Comparison of ENCODE assay signal across 17 mouse cellular contexts in the genomic region with DNA sequence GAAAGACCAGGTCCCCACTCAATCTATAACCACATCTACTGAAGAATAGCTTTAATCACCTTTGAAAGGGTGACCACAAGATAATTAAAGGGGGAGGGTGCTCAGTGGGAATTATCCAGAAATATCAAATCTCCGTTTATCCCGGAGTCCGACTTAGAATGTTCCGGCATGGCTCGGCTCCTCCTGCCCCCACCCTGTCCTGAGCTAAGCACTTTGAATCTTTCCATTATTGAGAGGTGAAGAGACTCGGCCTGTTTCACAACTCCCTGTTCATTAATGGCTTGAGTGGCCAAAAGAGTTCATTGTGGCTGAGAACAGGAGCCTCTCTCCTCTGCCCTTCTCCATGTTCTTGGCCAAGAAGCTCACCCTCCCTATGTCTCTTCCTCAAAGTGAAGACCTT.
A peak's percentile ranks its signal among the peaks of the same experiment; 100 is the strongest.
DNase-seq lines count a peak whose midpoint lies in the region; ATAC-seq and TF ChIP-seq lines count a peak whose summit lies in the region.
"Had no signal": no experiment of that assay in that cellular context is flagged by ENCODE, and none has a peak within 500 bp of the region (broad histone marks: within the 10 kb centered on the region; RNA-seq: fewer than 3 reads in every experiment).

No protein-coding gene starts in this region.

- TF ChIP-seq CTCF in layer of hippocampus, adult 2 months (conservative IDR thresholded peaks at IDR 0.05) = no peak
- no peak for TF ChIP-seq CTCF in stomach, postnatal 0 days (IDR thresholded peaks at IDR 0.05; ENCODE audit: low read depth)

- no peak for TF ChIP-seq EP300 in stomach, postnatal 0 days (optimal IDR thresholded peaks at IDR 0.05)

- H3K9ac ChIP-seq in limb, embryonic 12.5 days (replicated peaks) = no peak overlapping the region
- H3K9ac ChIP-seq in stomach, postnatal 0 days (ENCODE audit: low read length) = no peak overlapping the region
- H3K9ac ChIP-seq: forebrain, embryonic 13.5 days; heart, embryonic 12.5 days; hindbrain, embryonic 14.5 days had no signal

- H3K4me3 ChIP-seq in layer of hippocampus, adult 2 months = no peak overlapping the region
- no peak overlapping the region for H3K4me3 ChIP-seq in limb, embryonic 12.5 days (replicated peaks)
- no peak overlapping the region for H3K4me3 ChIP-seq in stomach, postnatal 0 days (ENCODE audit: low read depth, low read length)
- H3K4me3 ChIP-seq: forebrain, embryonic 13.5 days; gastrocnemius, adult 2 months; heart, embryonic 12.5 days; hindbrain, embryonic 10.5 days had no signal

- H3K27me3 ChIP-seq in limb, embryonic 12.5 days = no peaks in the 10 kb centered on the region
- H3K27me3 ChIP-seq in stomach, postnatal 0 days (ENCODE audit: control insufficient read depth, insufficient read depth, low read length) = no peaks in the 10 kb centered on the region
- H3K27me3 ChIP-seq: forebrain, embryonic 13.5 days; heart, embryonic 12.5 days had no signal

- no peak for DNase-seq in layer of hippocampus, adult 2 months (ENCODE audit: low spot score in 2 of 2)
- DNase-seq in layer of hippocampus, postnatal 36 days = no peak
- peak; percentile 11 for DNase-seq in lung, postnatal 36 days
- DNase-seq in lung, postnatal 10 days = no peak
- no peak for DNase-seq in stomach, postnatal 0 days (ENCODE audit: low spot score)
- no peak for DNase-seq in embryo, embryonic 10.5 days (ENCODE audit: low spot score)
- DNase-seq in left cerebral cortex, postnatal 4 days = no peak
- DNase-seq: adrenal gland, adult 8-10 months; adrenal gland, postnatal 36 days; cerebellum, adult 8-10 months; gastrocnemius, adult 2 months; gastrocnemius, postnatal 25 days had no signal

- H3K4me2 ChIP-seq in limb, embryonic 12.5 days = 0 out of 2 replicates have a peak overlapping the region, but pooled peaks have one; percentile 13
- no peak overlapping the region for H3K4me2 ChIP-seq in stomach, postnatal 0 days (replicated peaks; ENCODE audit: low read depth)
- H3K4me2 ChIP-seq: forebrain, embryonic 13.5 days; heart, embryonic 12.5 days; hindbrain, embryonic 14.5 days had no signal

- no peak for ATAC-seq in limb, embryonic 12.5 days (ENCODE audit: insufficient number of reproducible peaks, insufficient read depth, low FRiP score, low TSS enrichment, low read depth)
- ATAC-seq in stomach, postnatal 0 days (ENCODE audit: low FRiP score, low TSS enrichment) = no peak
- ATAC-seq: forebrain, embryonic 13.5 days had no signal

- H3K4me1 ChIP-seq in limb, embryonic 12.5 days (replicated peaks) = peaks cover 14% of the 10 kb centered on the region
- no peaks in the 10 kb centered on the region for H3K4me1 ChIP-seq in stomach, postnatal 0 days (replicated peaks; ENCODE audit: control insufficient read depth, insufficient read depth)
- H3K4me1 ChIP-seq: heart, embryonic 12.5 days had no signal

- H3K9me3 ChIP-seq in limb, embryonic 12.5 days = no peaks in the 10 kb centered on the region
- H3K9me3 ChIP-seq in stomach, postnatal 0 days (ENCODE audit: control insufficient read depth, low read length) = no peaks in the 10 kb centered on the region
- H3K9me3 ChIP-seq: forebrain, embryonic 13.5 days; heart, embryonic 12.5 days; hindbrain, embryonic 10.5 days had no signal

- WGBS in limb, embryonic 12.5 days = 42% methylated on average over 6 of the region's 6 CpGs
- WGBS in stomach, postnatal 0 days = 52% methylated on average over 6 of the region's 6 CpGs

- peak overlapping the region; percentile 54; the same call in 1 of the 2 replicates for H3K27ac ChIP-seq in layer of hippocampus, adult 2 months
- H3K27ac ChIP-seq in limb, embryonic 12.5 days = no peak overlapping the region
- peak overlapping the region; percentile 58; the same call in 1 of the 2 replicates for H3K27ac ChIP-seq in stomach, postnatal 0 days (replicated peaks)
- H3K27ac ChIP-seq: forebrain, embryonic 13.5 days; gastrocnemius, adult 2 months; hindbrain, embryonic 14.5 days had no signal

- intact Hi-C loops in left cerebral cortex, postnatal 4 days (cut with DNase I) = no loop called here

- H3K36me3 ChIP-seq in limb, embryonic 12.5 days = no peaks in the 10 kb centered on the region
- H3K36me3 ChIP-seq in stomach, postnatal 0 days (ENCODE audit: control insufficient read depth, insufficient read depth, low read length) = no peaks in the 10 kb centered on the region
- H3K36me3 ChIP-seq: heart, embryonic 12.5 days; hindbrain, embryonic 10.5 days had no signal
